Mouse (Mus musculus) myocyte (in vitro differentiated cells): ENCODE data around the gene Hs3st4.

Experiments
- POLR2A ChIP-seq: IDR thresholded peaks from one replicate; pipeline ENCODE4 v1.6.1; 2011; ENCODE audit warnings: low read depth, mild to moderate bottlenecking, control low read depth, moderate library complexity; ENCODE audit not compliant: insufficient read length
- TCF3 ChIP-seq: IDR thresholded peaks from one replicate; pipeline ENCODE4 v1.6.1; 2011; ENCODE audit warnings: low read depth, control low read depth; ENCODE audit not compliant: insufficient read length

GRCm38 (mm10) chr7:124184693-124185092 is 202.0 kb downstream of the Hs3st4 start:
- TF ChIP-seq TCF3: no peak
- TF ChIP-seq POLR2A: no peak
